ENCODE assay signal across 16 mouse cellular contexts in genomic region chr9:110206437-110206836, GRCm38 (mm10). TPM values are rescaled to one million over a fixed set of nuclear protein-coding genes. Genes with fewer than 3 reads are reported as not detected.
DNase-seq lines count a peak whose midpoint lies in the region; ATAC-seq and TF ChIP-seq lines count a peak whose summit lies in the region.
"Had no signal": no experiment of that assay in that cellular context is flagged by ENCODE, and none has a peak within 500 bp of the region (broad histone marks: within the 10 kb centered on the region; RNA-seq: fewer than 3 reads in every experiment).

No protein-coding gene starts in this region.

- no peak overlapping the region for H3K9ac ChIP-seq in hindbrain, embryonic 13.5 days
- no peak overlapping the region for H3K9ac ChIP-seq in hindbrain, embryonic 11.5 days (ENCODE audit: low read depth, low read length)
- H3K9ac ChIP-seq in forebrain, embryonic 12.5 days = no peak overlapping the region
- H3K9ac ChIP-seq in hindbrain, postnatal 0 days (replicated peaks; ENCODE audit: low read length) = no peak overlapping the region
- H3K9ac ChIP-seq in midbrain, postnatal 0 days (replicated peaks; ENCODE audit: low read length, poor library complexity, severe bottlenecking) = no peak overlapping the region
- H3K9ac ChIP-seq: embryonic facial prominence, embryonic 13.5 days; heart, embryonic 12.5 days; liver, postnatal 0 days; stomach, embryonic 15.5 days had no signal

- peaks cover 23% of the 10 kb centered on the region for H3K4me1 ChIP-seq in hindbrain, embryonic 13.5 days (replicated peaks)
- H3K4me1 ChIP-seq in hindbrain, embryonic 11.5 days (replicated peaks; ENCODE audit: control insufficient read depth, insufficient read depth, low read length) = no peaks in the 10 kb centered on the region
- H3K4me1 ChIP-seq in forebrain, embryonic 12.5 days = peaks cover 25% of the 10 kb centered on the region
- H3K4me1 ChIP-seq in hindbrain, postnatal 0 days (ENCODE audit: insufficient read depth, low read length) = no peaks in the 10 kb centered on the region; the same call in 1 of the 2 replicates
- H3K4me1 ChIP-seq in midbrain, postnatal 0 days (ENCODE audit: insufficient read depth, low read length) = no peaks in the 10 kb centered on the region
- H3K4me1 ChIP-seq: stomach, embryonic 15.5 days had no signal

- 69% methylated on average over 2 of the region's 2 CpGs for WGBS in hindbrain, embryonic 13.5 days
- 75% methylated on average over 2 of the region's 2 CpGs for WGBS in hindbrain, embryonic 11.5 days
- WGBS in forebrain, embryonic 12.5 days = 41% methylated on average over 2 of the region's 2 CpGs
- 51% methylated on average over 2 of the region's 2 CpGs for WGBS in hindbrain, postnatal 0 days
- 59% methylated on average over 2 of the region's 2 CpGs for WGBS in midbrain, postnatal 0 days

- TF ChIP-seq CTCF in hindbrain, postnatal 0 days (IDR thresholded peaks at IDR 0.05; ENCODE audit: low read depth) = no peak
- TF ChIP-seq CTCF in midbrain, postnatal 0 days (IDR thresholded peaks at IDR 0.05) = no peak

- H3K27ac ChIP-seq in hindbrain, embryonic 13.5 days = peak overlapping the region; percentile 86; the same call in 1 of the 2 replicates
- no peak overlapping the region for H3K27ac ChIP-seq in hindbrain, embryonic 11.5 days (ENCODE audit: low read depth, low read length)
- H3K27ac ChIP-seq in forebrain, embryonic 12.5 days = peak overlapping the region; percentile 95
- peak overlapping the region; percentile 89 for H3K27ac ChIP-seq in hindbrain, postnatal 0 days
- H3K27ac ChIP-seq in midbrain, postnatal 0 days (ENCODE audit: low read depth, low read length) = peak overlapping the region; percentile 75; the same call in 1 of the 2 replicates
- H3K27ac ChIP-seq: stomach, embryonic 15.5 days had no signal

- no peaks in the 10 kb centered on the region for H3K9me3 ChIP-seq in hindbrain, embryonic 13.5 days
- no peaks in the 10 kb centered on the region for H3K9me3 ChIP-seq in hindbrain, embryonic 11.5 days (ENCODE audit: control insufficient read depth, low read length)
- no peaks in the 10 kb centered on the region for H3K9me3 ChIP-seq in forebrain, embryonic 12.5 days
- H3K9me3 ChIP-seq in hindbrain, postnatal 0 days (ENCODE audit: low read length) = no peaks in the 10 kb centered on the region
- no peaks in the 10 kb centered on the region for H3K9me3 ChIP-seq in midbrain, postnatal 0 days (ENCODE audit: low read length)
- H3K9me3 ChIP-seq: embryonic facial prominence, embryonic 13.5 days; heart, embryonic 12.5 days; stomach, embryonic 15.5 days had no signal

- DNase-seq in hindbrain, embryonic 11.5 days (ENCODE audit: low spot score) = no peak
- DNase-seq in hindbrain, postnatal 0 days (ENCODE audit: low spot score) = no peak
- no peak for DNase-seq in midbrain, postnatal 0 days (ENCODE audit: low spot score)
- DNase-seq in urinary bladder, adult 2 months (ENCODE audit: low spot score) = no peak
- DNase-seq in thymus, postnatal 10 days (ENCODE audit: low spot score in 2 of 2) = no peak
- no peak for DNase-seq in cerebellum, adult 8-10 months
- DNase-seq: gastrocnemius, postnatal 25 days; heart, postnatal 4 days; kidney, adult 8-10 months; liver, postnatal 0 days; thymus, postnatal 14 days had no signal

- H3K36me3 ChIP-seq in hindbrain, embryonic 13.5 days = peaks cover 78% of the 10 kb centered on the region
- H3K36me3 ChIP-seq in hindbrain, embryonic 11.5 days (ENCODE audit: control insufficient read depth, insufficient read depth, low read length) = peaks cover 8% of the 10 kb centered on the region; the same call in 1 of the 2 replicates
- peaks cover 73% of the 10 kb centered on the region for H3K36me3 ChIP-seq in forebrain, embryonic 12.5 days (replicated peaks)
- H3K36me3 ChIP-seq in hindbrain, postnatal 0 days (ENCODE audit: insufficient read depth, low read length) = peaks cover 49% of the 10 kb centered on the region; the same call in 1 of the 2 replicates
- peaks cover 44% of the 10 kb centered on the region for H3K36me3 ChIP-seq in midbrain, postnatal 0 days (ENCODE audit: insufficient read depth, low read length)

- ATAC-seq in hindbrain, embryonic 13.5 days (ENCODE audit: low FRiP score) = no peak
- no peak for ATAC-seq in hindbrain, embryonic 11.5 days (ENCODE audit: low FRiP score)
- ATAC-seq in forebrain, embryonic 12.5 days (ENCODE audit: low FRiP score) = no peak
- no peak for ATAC-seq in hindbrain, postnatal 0 days
- ATAC-seq in midbrain, postnatal 0 days (ENCODE audit: low FRiP score) = no peak
- ATAC-seq: liver, postnatal 0 days had no signal

- H3K4me3 ChIP-seq in hindbrain, embryonic 13.5 days = no peak overlapping the region
- H3K4me3 ChIP-seq in hindbrain, embryonic 11.5 days (ENCODE audit: low read depth, low read length) = no peak overlapping the region
- H3K4me3 ChIP-seq in forebrain, embryonic 12.5 days (replicated peaks) = no peak overlapping the region
- no peak overlapping the region for H3K4me3 ChIP-seq in hindbrain, postnatal 0 days (ENCODE audit: low read length)
- no peak overlapping the region for H3K4me3 ChIP-seq in midbrain, postnatal 0 days (ENCODE audit: low read depth, low read length)
- H3K4me3 ChIP-seq: embryonic facial prominence, embryonic 13.5 days; heart, embryonic 12.5 days; stomach, embryonic 15.5 days had no signal

- no peak overlapping the region for H3K4me2 ChIP-seq in hindbrain, embryonic 13.5 days
- H3K4me2 ChIP-seq in hindbrain, embryonic 11.5 days (replicated peaks; ENCODE audit: low read depth, low read length) = no peak overlapping the region
- peak overlapping the region; percentile 25; the same call in 1 of the 2 replicates for H3K4me2 ChIP-seq in forebrain, embryonic 12.5 days
- H3K4me2 ChIP-seq in hindbrain, postnatal 0 days (ENCODE audit: low read depth, low read length) = no peak overlapping the region
- no peak overlapping the region for H3K4me2 ChIP-seq in midbrain, postnatal 0 days (ENCODE audit: low read depth, low read length, poor library complexity, severe bottlenecking)
- H3K4me2 ChIP-seq: embryonic facial prominence, embryonic 13.5 days; heart, embryonic 12.5 days; stomach, embryonic 15.5 days had no signal

- H3K27me3 ChIP-seq in hindbrain, embryonic 13.5 days = no peaks in the 10 kb centered on the region
- no peaks in the 10 kb centered on the region for H3K27me3 ChIP-seq in hindbrain, embryonic 11.5 days (ENCODE audit: control insufficient read depth, insufficient read depth, low read length)
- no peaks in the 10 kb centered on the region for H3K27me3 ChIP-seq in forebrain, embryonic 12.5 days
- H3K27me3 ChIP-seq in hindbrain, postnatal 0 days (ENCODE audit: insufficient read depth, low read length) = no peaks in the 10 kb centered on the region
- H3K27me3 ChIP-seq in midbrain, postnatal 0 days (ENCODE audit: insufficient read depth, low read length) = no peaks in the 10 kb centered on the region
- H3K27me3 ChIP-seq: embryonic facial prominence, embryonic 13.5 days; heart, embryonic 12.5 days; stomach, embryonic 15.5 days had no signal

RNA-seq across cellular contexts. Expression of gene Cspg5, which starts 37.1 kb away (rescaled TPM):
- polyA plus RNA-seq in hindbrain, embryonic 13.5 days (2015; fragmentation: Nextera tagmentation; extraction: Ambion mirVana) = 71.6 and 72.6 TPM in 2 replicates
- polyA plus RNA-seq in hindbrain, embryonic 11.5 days (2014; fragmentation: Nextera tagmentation; extraction: Ambion mirVana) = 12.6 and 15.0 TPM in 2 replicates
- polyA plus RNA-seq in forebrain, embryonic 12.5 days (2016; fragmentation: Nextera tagmentation; extraction: Ambion mirVana) = 21.9 and 22.3 TPM in 2 replicates
- total RNA-seq in hindbrain, postnatal 0 days (2014; rRNA removed) = 412 and 470 TPM in 2 replicates
- polyA plus RNA-seq in hindbrain, postnatal 0 days (2015; fragmentation: Nextera tagmentation; extraction: Ambion mirVana) = 261 and 266 TPM in 2 replicates
- total RNA-seq in midbrain, postnatal 0 days (2014; rRNA removed) = 456 and 504 TPM in 2 replicates
- 325 and 340 TPM in 2 replicates for polyA plus RNA-seq in midbrain, postnatal 0 days (2015; fragmentation: Nextera tagmentation; extraction: Ambion mirVana)
- 28.4 and 36.8 TPM in 2 replicates for polyA plus RNA-seq in urinary bladder, adult 2 months (2012; rRNA removed)
